Mouse (Mus musculus) liver, embryonic 14.5 days (tissue): ENCODE measurements at regions not wholly inside any gene's neighbourhood (a gene's known extent, or its start where the extent isn't known, plus 50 kb on each side); places are given as distances from the start of the nearest gene placed in this dataset.

Experiments used
- CTCF ChIP-seq: IDR thresholded peaks from 2 replicates; pipeline ENCODE4 v1.5.1; 2016; ENCODE audit warnings: antibody characterized with exemption, low read depth, control low read depth
- EP300 ChIP-seq: IDR thresholded peaks from 2 replicates; pipeline ENCODE4 v1.6.1; 2016; ENCODE audit warnings: antibody characterized with exemption, low read depth

- TF ChIP-seq CTCF (no peak), EP300 (no peak)
Observed at GRCm38 (mm10) chr6:70011555-70011954, 780.5 kb downstream of the Rpia start.
